Mouse (Mus musculus) neural tube, embryonic 12.5 days (tissue): ENCODE results near the gene Trafd1. TPM values are rescaled to one million over a fixed set of nuclear protein-coding genes. Genes with fewer than 3 reads are reported as not detected.
A peak's percentile ranks its signal among the peaks of the same experiment; 100 is the strongest.

ENCODE experiments used
- ATAC-seq: fragments of 200-750 bp; cut with Nextera tagmentation; 2 replicates; pipeline ENCODE4 v1.8.0; 2017; ENCODE audit warnings: low read depth, mild to moderate bottlenecking, moderate TSS enrichment, moderate library complexity; ENCODE audit not compliant: low FRiP score
- H3K27ac ChIP-seq: fragments of 300-500 bp; sonication (generic); 2 replicates; pipeline ENCODE4 v1.5.1; 2016
- H3K27me3 ChIP-seq: fragments of 300-500 bp; sonication (generic); replicated peaks from 2 replicates; pipeline ENCODE4 v1.6.1; 2016; ENCODE audit warnings: mild to moderate bottlenecking
- H3K36me3 ChIP-seq: fragments of 300-500 bp; sonication (generic); 2 replicates; pipeline ENCODE4 v1.6.1; 2016; ENCODE audit warnings: mild to moderate bottlenecking
- H3K4me1 ChIP-seq: fragments of 300-500 bp; sonication (generic); 2 replicates; pipeline ENCODE4 v1.6.1; 2016
- H3K4me2 ChIP-seq: fragments of 300-500 bp; sonication (generic); replicated peaks from 2 replicates; pipeline ENCODE4 v1.6.1; 2016; ENCODE audit warnings: mild to moderate bottlenecking
- H3K4me3 ChIP-seq: fragments of 300-500 bp; sonication (generic); 2 replicates; pipeline ENCODE4 v1.5.1; 2016
- H3K9ac ChIP-seq: fragments of 300-500 bp; sonication (generic); 2 replicates; pipeline ENCODE4 v1.6.1; 2016; ENCODE audit warnings: mild to moderate bottlenecking
- H3K9me3 ChIP-seq: fragments of 300-500 bp; sonication (generic); 2 replicates; pipeline ENCODE4 v1.6.1; 2016; ENCODE audit warnings: mild to moderate bottlenecking
- WGBS: fragments of 180-500 bp; shearing (Covaris S2); methylation state at CpG from one replicate; pipeline ENCODE4 v1.1.7; 2016; 5-methylcytosine and 5-hydroxymethylcytosine counted together
- polyA plus RNA-seq: library from polyadenylated mRNA; unstranded; fragments of >200 nt; fragmentation: Nextera tagmentation; extraction: Ambion mirVana; gene quantifications from 2 replicates; pipeline ENCODE4 v1.2.1, GENCODE M21; 2016

Trafd1 gene
- polyA plus RNA-seq, result 116 and 119 TPM in 2 replicates

DNA sequence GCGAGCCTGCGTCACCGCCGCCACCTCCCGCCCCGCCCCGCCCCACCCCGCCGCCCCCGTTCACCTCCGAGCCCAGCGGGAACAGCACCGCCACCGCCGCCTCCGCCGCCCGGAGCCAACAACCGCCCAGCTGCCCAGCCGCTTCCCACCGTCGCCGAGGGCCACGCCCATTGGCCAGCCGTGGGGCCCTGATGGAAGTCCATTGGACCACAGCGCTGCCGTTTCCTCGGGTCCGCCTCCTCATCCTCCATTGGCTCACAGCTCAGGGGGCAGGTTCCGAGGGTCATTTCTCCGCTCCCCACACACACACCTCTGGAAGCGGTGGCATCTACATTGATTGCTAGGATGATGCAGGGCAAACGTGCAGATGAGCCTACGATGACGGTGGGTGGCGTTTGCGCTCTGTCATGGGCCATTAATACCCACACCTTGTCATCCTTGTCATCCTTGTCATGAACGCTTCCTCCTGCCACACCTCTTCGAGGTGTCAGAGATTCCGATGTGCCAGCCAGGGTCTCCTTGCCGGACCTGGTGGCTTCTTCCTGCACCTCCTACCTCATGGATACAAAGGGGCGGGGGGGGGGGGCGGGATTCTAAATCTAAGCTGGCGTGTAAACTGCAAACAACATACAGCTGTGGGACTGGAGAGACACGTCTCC lies at the start of gene Trafd1:
Gene Trafd1 (minus strand): TSS at position 172 of the 659 bp plus-strand sequence.
- Histone ChIP-seq H3K4me1 (peaks cover 11% of the 10 kb centered on the region), H3K9ac (peak within 1 kb of the TSS; percentile 88), H3K9me3 (no peaks in the 10 kb centered on the region), H3K36me3 (peaks cover 18% of the 10 kb centered on the region), H3K4me2 (peak within 1 kb of the TSS; percentile 68), H3K4me3 (peak within 1 kb of the TSS; percentile 84), H3K27ac (peak within 1 kb of the TSS; percentile 76), H3K27me3 (no peaks in the 10 kb centered on the region)
- 1% methylated on average over 37 of the region's 45 CpGs for whole genome bisulfite sequencing
- peak; percentile 97 for ATAC-seq

DNA sequence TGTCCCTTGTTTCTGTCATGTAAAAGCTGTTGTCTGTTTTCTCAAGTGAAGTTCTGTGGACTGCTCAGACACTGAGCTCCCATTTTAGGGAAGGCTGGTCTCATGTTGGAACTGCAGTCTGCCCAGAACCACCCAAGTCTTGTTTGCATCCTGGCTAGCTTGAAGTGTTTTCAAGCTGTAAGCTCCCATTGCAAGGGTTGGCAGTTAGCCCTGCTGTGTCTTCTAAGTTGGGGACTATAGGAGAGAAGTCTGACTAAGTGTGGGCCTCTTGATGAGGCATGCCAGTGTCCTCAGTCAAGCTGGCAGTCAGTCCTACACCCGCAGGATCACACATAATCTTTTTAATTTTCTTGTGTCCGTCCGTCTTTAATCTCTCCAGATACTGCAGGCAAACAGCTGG lies 43.5 kb upstream of the Trafd1 start:
- H3K27ac ChIP-seq, result no peak overlapping the region
- WGBS, result 96% methylated on average over 3 of the region's 3 CpGs
- no peak overlapping the region for H3K9ac ChIP-seq
- ATAC-seq, result no peak
- H3K36me3 ChIP-seq, result peaks cover 97% of the 10 kb centered on the region
- H3K9me3 ChIP-seq, result no peaks in the 10 kb centered on the region
- H3K4me1 ChIP-seq, result no peaks in the 10 kb centered on the region
- no peak overlapping the region for H3K4me3 ChIP-seq
- no peaks in the 10 kb centered on the region for H3K27me3 ChIP-seq
- H3K4me2 ChIP-seq, result no peak overlapping the region

DNA sequence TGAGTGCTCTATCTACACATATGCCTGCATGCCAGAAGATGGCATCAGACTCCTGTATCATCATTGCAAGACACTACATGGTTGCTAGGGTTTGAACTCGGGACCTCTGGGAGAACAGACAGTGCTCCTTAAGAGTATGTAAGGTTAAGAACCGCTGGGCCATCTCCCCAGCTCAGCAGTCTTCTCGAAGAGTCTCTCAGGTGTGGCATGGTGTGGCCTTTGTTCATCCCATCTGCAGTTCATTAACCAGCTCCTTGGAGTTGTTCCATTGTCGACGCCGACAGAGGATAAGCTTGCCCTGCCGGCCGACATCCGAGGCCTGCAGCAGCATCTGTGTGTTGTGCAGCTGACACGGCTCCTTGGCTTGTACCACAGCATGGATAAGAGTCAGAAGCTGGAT lies 37.9 kb upstream of the Trafd1 start:
- peaks cover 97% of the 10 kb centered on the region for H3K36me3 ChIP-seq
- no peak overlapping the region for H3K4me3 ChIP-seq
- no peaks in the 10 kb centered on the region for H3K4me1 ChIP-seq
- H3K9ac ChIP-seq, result no peak overlapping the region
- ATAC-seq, result no peak
- no peak overlapping the region for H3K4me2 ChIP-seq
- no peaks in the 10 kb centered on the region for H3K27me3 ChIP-seq
- H3K27ac ChIP-seq, result no peak overlapping the region
- H3K9me3 ChIP-seq, result no peaks in the 10 kb centered on the region
- 94% methylated on average over 10 of the region's 10 CpGs for WGBS

DNA sequence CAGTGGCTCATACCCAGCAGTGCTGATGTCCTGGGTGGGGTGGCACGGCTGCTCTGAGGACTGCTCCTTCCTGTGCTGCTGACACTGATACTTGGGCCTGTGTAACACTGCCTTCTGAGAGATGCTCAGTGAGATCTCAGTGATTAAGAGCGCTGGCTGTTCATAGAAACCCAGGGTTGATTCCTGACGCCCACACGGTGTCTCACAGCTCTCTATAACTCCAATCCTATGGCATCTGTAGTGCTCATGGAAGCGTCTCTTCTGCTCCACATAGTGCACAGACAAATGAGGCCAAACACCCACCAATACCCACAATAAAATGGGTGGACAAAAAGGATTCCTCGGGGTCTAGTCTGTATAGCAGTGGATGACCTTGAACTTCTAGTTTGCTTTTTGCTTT lies 37.4 kb upstream of the Trafd1 start:
- no peak overlapping the region for H3K4me2 ChIP-seq
- H3K9ac ChIP-seq, result no peak overlapping the region
- no peak overlapping the region for H3K27ac ChIP-seq
- H3K4me3 ChIP-seq, result no peak overlapping the region
- H3K36me3 ChIP-seq, result peaks cover 97% of the 10 kb centered on the region
- no peaks in the 10 kb centered on the region for H3K9me3 ChIP-seq
- no peaks in the 10 kb centered on the region for H3K27me3 ChIP-seq
- 95% methylated on average over 6 of the region's 6 CpGs for WGBS
- H3K4me1 ChIP-seq, result no peaks in the 10 kb centered on the region
- no peak for ATAC-seq

DNA sequence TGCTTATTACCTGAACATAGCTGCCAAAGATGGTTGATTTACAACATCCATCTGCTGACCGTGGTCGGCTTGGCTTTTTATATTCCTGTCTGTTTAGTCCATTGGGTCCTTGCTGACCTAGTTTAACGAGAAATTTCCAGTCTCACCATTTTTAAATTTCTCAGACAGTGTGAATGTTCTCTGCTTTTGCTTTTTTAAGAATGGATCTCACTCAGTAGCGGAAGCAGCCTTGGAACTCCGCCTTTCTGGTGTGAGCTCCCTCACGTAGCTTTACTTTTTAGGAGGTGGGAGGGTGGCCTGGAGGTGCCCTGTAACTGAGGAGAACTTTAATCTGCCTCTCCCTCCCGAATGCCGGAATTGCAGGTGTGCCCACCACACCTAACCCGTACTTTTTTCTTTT lies 35.3 kb upstream of the Trafd1 start:
- H3K27ac ChIP-seq, result no peak overlapping the region
- no peak overlapping the region for H3K4me3 ChIP-seq
- WGBS, result 93% methylated on average over 9 of the region's 9 CpGs
- H3K27me3 ChIP-seq, result no peaks in the 10 kb centered on the region
- ATAC-seq, result no peak
- peaks cover 96% of the 10 kb centered on the region for H3K36me3 ChIP-seq
- H3K9ac ChIP-seq, result no peak overlapping the region
- no peaks in the 10 kb centered on the region for H3K4me1 ChIP-seq
- H3K4me2 ChIP-seq, result no peak overlapping the region
- H3K9me3 ChIP-seq, result no peaks in the 10 kb centered on the region

DNA sequence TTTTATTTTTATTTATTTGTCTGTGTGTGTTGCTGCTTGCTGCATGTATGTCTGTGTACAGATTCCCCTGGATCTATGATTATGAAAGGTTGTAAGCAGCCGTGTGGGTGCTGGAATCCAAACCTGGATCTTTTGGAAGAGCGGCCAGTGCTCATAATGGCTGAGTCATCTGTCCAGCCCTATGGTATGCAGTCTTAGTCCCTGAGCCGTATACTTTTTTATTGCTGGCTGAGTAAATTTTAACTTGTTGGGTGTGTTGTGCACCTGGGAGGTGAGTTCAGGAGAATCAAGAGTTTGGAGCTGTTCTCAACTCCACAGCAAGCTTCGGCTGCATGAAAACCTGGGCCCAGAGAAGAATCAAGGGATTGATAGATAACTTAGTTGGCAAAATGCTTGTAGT lies 25.5 kb upstream of the Trafd1 start:
- H3K36me3 ChIP-seq, result peaks cover 77% of the 10 kb centered on the region

DNA sequence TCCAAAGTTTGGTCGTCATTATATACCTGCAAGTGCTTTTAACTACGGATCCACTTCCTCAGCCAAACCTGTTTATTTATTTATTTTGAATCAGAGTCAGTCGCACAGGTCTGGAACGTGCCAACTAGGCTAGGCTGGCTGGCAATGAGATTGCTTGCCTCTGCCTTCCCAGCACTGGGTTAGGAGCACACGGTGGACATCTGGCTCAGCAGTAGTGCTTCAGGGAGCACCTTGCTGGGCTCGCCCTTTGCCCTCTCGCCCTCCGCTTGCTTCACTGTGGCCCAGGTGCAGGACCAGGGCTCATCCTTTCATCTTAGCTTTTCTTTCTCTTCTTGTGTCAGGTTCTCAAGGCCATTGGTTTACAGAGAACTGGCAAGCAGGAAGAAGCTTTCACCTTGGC lies 22.4 kb upstream of the Trafd1 start:
- 94% methylated on average over 8 of the region's 8 CpGs for WGBS
- peaks cover 56% of the 10 kb centered on the region for H3K36me3 ChIP-seq

More for the DNA sequence above, 25.5 kb upstream of the Trafd1 start:
- Histone ChIP-seq H3K9me3 (no peaks in the 10 kb centered on the region), H3K9ac (no peak overlapping the region), H3K27ac (no peak overlapping the region), H3K4me3 (no peak overlapping the region), H3K27me3 (no peaks in the 10 kb centered on the region), H3K4me2 (no peak overlapping the region), H3K4me1 (no peaks in the 10 kb centered on the region)
- ATAC-seq, result no peak
- WGBS, result 94% methylated on average over 4 of the region's 4 CpGs

DNA sequence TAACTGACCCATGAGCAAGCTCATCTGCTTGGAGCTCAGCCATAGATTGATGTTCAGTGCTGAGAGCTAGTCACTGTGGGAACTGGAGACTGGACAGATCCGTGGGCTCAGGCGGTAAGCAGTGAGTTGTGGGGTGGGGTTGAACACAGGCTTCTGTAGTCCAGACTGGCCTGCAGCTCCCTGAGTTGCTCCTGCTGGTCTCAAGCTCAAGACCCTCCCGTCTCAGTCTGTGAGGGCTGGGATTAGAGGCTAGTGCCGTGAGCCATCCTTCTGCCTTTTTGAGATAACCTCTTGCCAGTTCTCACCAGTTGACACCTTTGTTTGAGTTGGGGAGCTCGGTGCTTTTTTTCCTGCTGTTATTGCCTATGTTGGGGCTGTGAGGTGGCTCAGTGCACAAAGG lies 15.4 kb upstream of the Trafd1 start:
- 88% methylated on average over 5 of the region's 5 CpGs for WGBS
- Histone ChIP-seq H3K36me3 (peaks cover 14% of the 10 kb centered on the region), H3K4me2 (no peak overlapping the region), H3K9me3 (no peaks in the 10 kb centered on the region), H3K4me3 (no peak overlapping the region), H3K4me1 (peaks cover 19% of the 10 kb centered on the region), H3K27me3 (no peaks in the 10 kb centered on the region), H3K9ac (no peak overlapping the region), H3K27ac (no peak overlapping the region)
- ATAC-seq, result no peak

More for the DNA sequence above, 22.4 kb upstream of the Trafd1 start:
- Histone ChIP-seq H3K27ac (no peak overlapping the region), H3K4me3 (no peak overlapping the region), H3K9ac (no peak overlapping the region), H3K4me2 (no peak overlapping the region), H3K4me1 (no peaks in the 10 kb centered on the region), H3K27me3 (no peaks in the 10 kb centered on the region), H3K9me3 (no peaks in the 10 kb centered on the region)
- ATAC-seq, result no peak

DNA sequence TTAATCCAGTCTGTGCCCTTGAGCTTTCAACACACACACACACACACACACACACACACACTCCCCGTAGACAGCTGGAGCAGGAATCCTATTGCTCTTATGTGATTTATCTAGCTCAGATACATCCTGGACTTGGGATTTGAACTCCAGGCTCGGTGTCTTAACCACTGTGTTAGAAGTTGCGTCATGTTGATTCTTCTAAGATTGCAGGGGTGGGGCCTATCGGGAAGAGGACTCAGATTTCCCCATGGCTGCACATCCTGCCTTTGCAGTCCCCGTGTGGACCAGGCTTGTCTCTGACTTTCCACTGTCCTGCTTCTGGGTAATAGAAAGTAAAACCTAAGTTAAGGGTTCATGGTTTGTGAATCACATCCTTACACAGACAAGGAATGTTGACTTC lies 14.6 kb upstream of the Trafd1 start:
- 78% methylated on average over 5 of the region's 5 CpGs for WGBS
- Histone ChIP-seq H3K27me3 (no peaks in the 10 kb centered on the region), H3K4me1 (peaks cover 19% of the 10 kb centered on the region), H3K9me3 (no peaks in the 10 kb centered on the region), H3K9ac (no peak overlapping the region), H3K36me3 (peaks cover 14% of the 10 kb centered on the region), H3K4me2 (no peak overlapping the region), H3K4me3 (no peak overlapping the region), H3K27ac (no peak overlapping the region)
- ATAC-seq, result no peak

DNA sequence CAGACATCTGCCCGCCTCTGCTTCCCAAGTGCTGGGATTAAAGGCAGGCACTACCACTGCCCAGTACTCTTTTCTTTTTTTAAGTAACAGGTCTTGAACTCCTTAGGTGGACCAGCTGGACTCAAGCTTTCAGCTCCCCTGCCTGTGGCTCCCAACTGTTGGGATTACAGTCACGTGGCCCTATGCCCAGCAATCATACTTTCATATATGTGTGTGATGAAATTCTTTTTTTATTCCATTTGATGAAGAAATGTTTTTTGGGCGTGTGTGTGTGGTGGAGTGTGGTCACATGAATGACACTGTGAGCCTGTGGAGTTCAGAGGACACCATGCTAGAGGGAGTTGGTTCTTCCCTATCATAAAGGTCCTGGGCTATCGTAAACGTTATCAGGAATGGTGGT lies 14.1 kb upstream of the Trafd1 start:
- H3K27ac ChIP-seq, result no peak overlapping the region
- ATAC-seq, result no peak
- no peak overlapping the region for H3K9ac ChIP-seq
- 88% methylated on average over 5 of the region's 5 CpGs for WGBS
- no peaks in the 10 kb centered on the region for H3K9me3 ChIP-seq
- H3K4me1 ChIP-seq, result peaks cover 19% of the 10 kb centered on the region
- H3K27me3 ChIP-seq, result no peaks in the 10 kb centered on the region
- H3K36me3 ChIP-seq, result peaks cover 14% of the 10 kb centered on the region
- H3K4me3 ChIP-seq, result no peak overlapping the region
- H3K4me2 ChIP-seq, result peak overlapping the region; percentile 93

DNA sequence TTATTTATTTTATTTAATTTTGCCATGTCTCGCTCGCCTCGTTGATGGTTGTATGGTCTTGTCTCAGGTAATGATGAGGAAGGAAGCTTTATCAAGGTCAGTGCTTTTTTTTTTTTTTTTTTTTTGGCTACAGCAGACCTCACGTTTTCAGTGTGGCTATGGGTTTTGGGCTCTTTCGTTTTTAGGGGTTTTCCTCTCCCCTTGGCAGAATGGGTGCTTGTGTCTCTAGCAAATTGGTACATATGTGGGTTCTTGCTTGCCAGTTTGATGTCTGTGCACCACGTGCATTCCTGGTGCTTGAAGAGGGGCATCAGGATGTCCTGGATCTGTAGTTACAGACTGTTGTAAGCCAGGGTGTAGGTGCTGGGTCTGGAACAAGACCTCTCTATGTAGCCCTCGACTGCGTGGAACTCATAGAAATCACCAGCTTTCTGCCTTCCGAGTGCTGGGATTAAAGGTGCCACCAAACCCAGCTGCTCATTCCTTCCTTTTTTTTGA lies 13.6 kb upstream of the Trafd1 start:
- 58% methylated on average over 9 of the region's 9 CpGs for WGBS
- Histone ChIP-seq H3K4me3 (peak overlapping the region; percentile 92), H3K4me1 (peaks cover 19% of the 10 kb centered on the region), H3K9ac (peak overlapping the region; percentile 87; the same call in 1 of the 2 replicates), H3K27me3 (no peaks in the 10 kb centered on the region), H3K9me3 (no peaks in the 10 kb centered on the region), H3K27ac (no peak overlapping the region), H3K4me2 (peak overlapping the region; percentile 93), H3K36me3 (peaks cover 14% of the 10 kb centered on the region)
- no peak for ATAC-seq

DNA sequence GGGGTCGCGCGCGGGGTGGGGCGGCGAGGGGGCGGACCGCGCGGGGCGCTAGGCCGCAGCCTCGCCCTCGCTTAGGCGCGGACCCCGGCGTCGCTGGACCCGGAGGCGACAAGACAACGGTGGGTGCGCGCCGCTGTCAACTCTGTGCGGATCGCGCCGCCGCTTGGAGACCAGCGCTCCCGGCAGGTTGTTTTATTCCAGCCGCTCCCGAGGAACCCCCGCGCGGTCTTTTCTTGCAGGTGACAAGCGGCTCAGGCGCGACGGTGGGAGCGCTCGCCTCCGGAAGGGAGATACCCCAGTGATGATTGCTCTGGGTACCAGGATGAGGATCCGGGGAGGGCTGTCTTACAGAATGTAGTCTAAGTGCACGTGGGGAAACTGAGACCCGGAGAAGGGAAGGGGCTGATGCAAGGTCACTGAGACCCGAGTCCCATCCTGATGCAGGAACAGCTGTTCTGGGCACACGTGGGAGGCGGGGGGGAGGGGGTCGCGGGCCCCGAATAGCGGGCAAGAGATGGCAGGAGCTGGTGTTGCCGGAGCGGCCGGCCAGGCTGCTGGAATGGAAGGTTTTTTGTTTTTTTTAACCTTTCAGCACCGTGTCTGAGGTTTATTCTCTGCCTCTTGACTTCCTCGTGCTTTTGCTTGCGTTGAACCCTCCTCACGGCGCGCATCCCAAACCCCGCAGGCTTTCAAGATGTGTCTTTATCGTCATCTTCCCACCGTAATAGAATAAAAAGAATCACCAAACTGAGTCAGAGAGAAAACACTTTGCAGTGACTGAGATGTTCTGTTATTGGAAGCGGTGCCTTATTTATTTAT lies 12.9 kb upstream of the Trafd1 start:
- Histone ChIP-seq H3K4me1 (peaks cover 19% of the 10 kb centered on the region), H3K4me2 (peak overlapping the region; percentile 93), H3K27ac (peak overlapping the region; percentile 20; the same call in 1 of the 2 replicates), H3K36me3 (peaks cover 10% of the 10 kb centered on the region; the same call in 1 of the 2 replicates), H3K4me3 (peak overlapping the region; percentile 92), H3K9me3 (no peaks in the 10 kb centered on the region), H3K9ac (peak overlapping the region; percentile 87), H3K27me3 (no peaks in the 10 kb centered on the region)
- peak; percentile 81 for ATAC-seq
- WGBS, result under 1% methylated on average over 67 of the region's 67 CpGs
